Mouse (Mus musculus): ENCODE measurements around the gene Nrd1. TPM values are rescaled to one million over a fixed set of nuclear protein-coding genes. Genes with fewer than 3 reads are reported as not detected.

Nrd1 gene
- polyA plus RNA-seq, 1 experiment from 2014 or later, result 45.6 TPM

- no peak overlapping the region for H3K27ac ChIP-seq (ENCODE audit: low read depth, low read length)
- no peak overlapping the region for H3K9ac ChIP-seq (ENCODE audit: low read length)
- H3K4me1 ChIP-seq (ENCODE audit: control insufficient read depth, insufficient read depth, low read length), result no peaks in the 10 kb centered on the region
- no peak overlapping the region for H3K4me3 ChIP-seq (ENCODE audit: low read depth, low read length)
- H3K9me3 ChIP-seq (replicated peaks; ENCODE audit: control insufficient read depth, low read length), result no peaks in the 10 kb centered on the region
- peak; percentile 25 for DNase-seq (ENCODE audit: low spot score)
- H3K36me3 ChIP-seq (ENCODE audit: control insufficient read depth, insufficient read depth, low read length), result no peaks in the 10 kb centered on the region
- H3K27me3 ChIP-seq (replicated peaks; ENCODE audit: control insufficient read depth, insufficient read depth, low read length), result no peaks in the 10 kb centered on the region
- no peak for ATAC-seq
- 77% methylated on average over 8 of the region's 8 CpGs for WGBS
- no peak overlapping the region for H3K4me2 ChIP-seq (ENCODE audit: low read length)
Observed at GRCm38 (mm10) chr4:109091241-109091777, 90.9 kb downstream of the Nrd1 start.

- ATAC-seq (no peak), DNase-seq (ENCODE audit: low spot score) (no peak)
- Histone ChIP-seq H3K4me2 (ENCODE audit: low read length) (no peak overlapping the region), H3K4me1 (ENCODE audit: control insufficient read depth, insufficient read depth, low read length) (no peaks in the 10 kb centered on the region), H3K36me3 (ENCODE audit: control insufficient read depth, insufficient read depth, low read length) (peaks cover 3% of the 10 kb centered on the region; the same call in 1 of the 2 replicates), H3K4me3 (ENCODE audit: low read depth, low read length) (no peak overlapping the region), H3K27me3 (replicated peaks; ENCODE audit: control insufficient read depth, insufficient read depth, low read length) (no peaks in the 10 kb centered on the region), H3K27ac (ENCODE audit: low read depth, low read length) (no peak overlapping the region), H3K9ac (ENCODE audit: low read length) (no peak overlapping the region), H3K9me3 (replicated peaks; ENCODE audit: control insufficient read depth, low read length) (no peaks in the 10 kb centered on the region)
- 95% methylated on average over 5 of the region's 5 CpGs for WGBS
Observed at GRCm38 (mm10) chr4:109092344-109092743, 91.9 kb downstream of the Nrd1 start.

- no peak overlapping the region for H3K4me2 ChIP-seq (ENCODE audit: low read length)
- H3K4me3 ChIP-seq (ENCODE audit: low read depth, low read length), result no peak overlapping the region
- ATAC-seq, result no peak
- H3K36me3 ChIP-seq (ENCODE audit: control insufficient read depth, insufficient read depth, low read length), result peaks cover 3% of the 10 kb centered on the region; the same call in 1 of the 2 replicates
- WGBS, result 75% methylated on average over 2 of the region's 2 CpGs
- no peaks in the 10 kb centered on the region for H3K4me1 ChIP-seq (ENCODE audit: control insufficient read depth, insufficient read depth, low read length)
- H3K27me3 ChIP-seq (replicated peaks; ENCODE audit: control insufficient read depth, insufficient read depth, low read length), result no peaks in the 10 kb centered on the region
- H3K9ac ChIP-seq (ENCODE audit: low read length), result no peak overlapping the region
- DNase-seq (ENCODE audit: low spot score), result no peak
- no peaks in the 10 kb centered on the region for H3K9me3 ChIP-seq (replicated peaks; ENCODE audit: control insufficient read depth, low read length)
- H3K27ac ChIP-seq (ENCODE audit: low read depth, low read length), result no peak overlapping the region
Observed at GRCm38 (mm10) chr4:109094269-109094668, 93.8 kb downstream of the Nrd1 start.

DNA sequence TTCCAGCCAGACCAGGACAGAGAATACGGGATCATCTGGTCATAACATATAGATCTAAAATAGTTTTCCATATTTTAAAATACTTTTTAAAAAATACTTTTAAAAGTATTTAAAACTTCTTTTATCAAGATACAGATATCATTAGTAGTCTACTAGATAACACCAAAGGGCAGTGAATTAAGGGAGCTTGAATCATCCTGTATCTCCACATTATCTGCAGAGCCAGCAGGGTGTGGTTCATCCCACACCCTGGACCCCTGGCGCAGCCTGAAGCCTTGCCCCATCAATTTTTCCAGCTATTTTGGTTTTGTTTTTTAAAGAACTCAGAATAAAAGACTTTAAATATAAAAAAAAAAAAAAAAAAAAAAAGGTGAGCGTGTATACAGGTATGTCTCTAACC is 98.4 kb downstream of the Nrd1 start:
- H3K4me1 ChIP-seq (ENCODE audit: control insufficient read depth, insufficient read depth, low read length), result no peaks in the 10 kb centered on the region
- H3K9ac ChIP-seq (ENCODE audit: low read length), result no peak overlapping the region
- H3K9me3 ChIP-seq (replicated peaks; ENCODE audit: control insufficient read depth, low read length), result no peaks in the 10 kb centered on the region
- DNase-seq (ENCODE audit: low spot score), result no peak
- 96% methylated on average over 3 of the region's 3 CpGs for WGBS
- H3K4me3 ChIP-seq (ENCODE audit: low read depth, low read length), result no peak overlapping the region
- no peak overlapping the region for H3K27ac ChIP-seq (ENCODE audit: low read depth, low read length)
- H3K27me3 ChIP-seq (replicated peaks; ENCODE audit: control insufficient read depth, insufficient read depth, low read length), result no peaks in the 10 kb centered on the region
- peaks cover 9% of the 10 kb centered on the region for H3K36me3 ChIP-seq (ENCODE audit: control insufficient read depth, insufficient read depth, low read length)
- H3K4me2 ChIP-seq (ENCODE audit: low read length), result no peak overlapping the region
- ATAC-seq, result no peak

GRCm38 (mm10) chr4:109102574-109102973 is 102.1 kb downstream of the Nrd1 start:
- no peaks in the 10 kb centered on the region for H3K4me1 ChIP-seq (ENCODE audit: control insufficient read depth, insufficient read depth, low read length)
- H3K27ac ChIP-seq (ENCODE audit: low read depth, low read length), result no peak overlapping the region
- H3K4me2 ChIP-seq (ENCODE audit: low read length), result no peak overlapping the region
- H3K27me3 ChIP-seq (replicated peaks; ENCODE audit: control insufficient read depth, insufficient read depth, low read length), result no peaks in the 10 kb centered on the region
- ATAC-seq (no peak), DNase-seq (ENCODE audit: low spot score) (no peak)
- H3K4me3 ChIP-seq (ENCODE audit: low read depth, low read length), result no peak overlapping the region
- WGBS, result 82% methylated on average over 5 of the region's 5 CpGs
- H3K9ac ChIP-seq (ENCODE audit: low read length), result no peak overlapping the region
- peaks cover 6% of the 10 kb centered on the region; the same call in 1 of the 2 replicates for H3K36me3 ChIP-seq (ENCODE audit: control insufficient read depth, insufficient read depth, low read length)
- H3K9me3 ChIP-seq (replicated peaks; ENCODE audit: control insufficient read depth, low read length), result no peaks in the 10 kb centered on the region

- no peak overlapping the region for H3K27ac ChIP-seq (ENCODE audit: low read depth, low read length)
- ATAC-seq, result no peak
- WGBS, result 92% methylated on average over 9 of the region's 9 CpGs
- no peaks in the 10 kb centered on the region for H3K27me3 ChIP-seq (replicated peaks; ENCODE audit: control insufficient read depth, insufficient read depth, low read length)
- no peaks in the 10 kb centered on the region for H3K4me1 ChIP-seq (ENCODE audit: control insufficient read depth, insufficient read depth, low read length)
- no peak for DNase-seq (ENCODE audit: low spot score)
- H3K9me3 ChIP-seq (replicated peaks; ENCODE audit: control insufficient read depth, low read length), result no peaks in the 10 kb centered on the region
- peaks cover 6% of the 10 kb centered on the region; the same call in 1 of the 2 replicates for H3K36me3 ChIP-seq (ENCODE audit: control insufficient read depth, insufficient read depth, low read length)
- no peak overlapping the region for H3K9ac ChIP-seq (ENCODE audit: low read length)
- H3K4me2 ChIP-seq (ENCODE audit: low read length), result no peak overlapping the region
- H3K4me3 ChIP-seq (ENCODE audit: low read depth, low read length), result no peak overlapping the region
Observed at GRCm38 (mm10) chr4:109103145-109103883, 102.9 kb downstream of the Nrd1 start.

DNA sequence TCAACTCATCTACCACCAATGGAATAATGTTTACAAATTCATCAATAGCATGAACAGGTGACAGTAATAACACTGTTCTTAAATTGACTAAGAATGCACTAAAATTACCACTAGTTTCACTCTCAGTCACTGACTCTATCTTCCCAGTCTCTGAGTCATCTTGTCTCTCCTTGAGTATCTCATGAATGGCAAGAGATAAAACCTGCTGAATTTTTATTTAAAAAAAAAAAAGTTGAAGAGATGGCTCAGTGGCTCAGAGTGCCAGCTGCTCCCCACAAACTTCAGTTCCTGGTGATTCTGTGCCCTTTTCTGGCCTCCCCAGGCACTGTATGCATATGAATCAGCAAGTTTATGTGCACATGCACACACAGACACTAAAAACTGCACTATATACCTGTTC is 104.8 kb downstream of the Nrd1 start:
- H3K9ac ChIP-seq (ENCODE audit: low read length), result no peak overlapping the region
- no peak overlapping the region for H3K4me2 ChIP-seq (ENCODE audit: low read length)
- peaks cover 5% of the 10 kb centered on the region; the same call in 1 of the 2 replicates for H3K36me3 ChIP-seq (ENCODE audit: control insufficient read depth, insufficient read depth, low read length)
- H3K4me1 ChIP-seq (ENCODE audit: control insufficient read depth, insufficient read depth, low read length), result no peaks in the 10 kb centered on the region
- ATAC-seq (no peak), DNase-seq (ENCODE audit: low spot score) (no peak)
- H3K27ac ChIP-seq (ENCODE audit: low read depth, low read length), result no peak overlapping the region
- H3K9me3 ChIP-seq (replicated peaks; ENCODE audit: control insufficient read depth, low read length), result no peaks in the 10 kb centered on the region
- no peak overlapping the region for H3K4me3 ChIP-seq (ENCODE audit: low read depth, low read length)
- H3K27me3 ChIP-seq (replicated peaks; ENCODE audit: control insufficient read depth, insufficient read depth, low read length), result no peaks in the 10 kb centered on the region

DNA sequence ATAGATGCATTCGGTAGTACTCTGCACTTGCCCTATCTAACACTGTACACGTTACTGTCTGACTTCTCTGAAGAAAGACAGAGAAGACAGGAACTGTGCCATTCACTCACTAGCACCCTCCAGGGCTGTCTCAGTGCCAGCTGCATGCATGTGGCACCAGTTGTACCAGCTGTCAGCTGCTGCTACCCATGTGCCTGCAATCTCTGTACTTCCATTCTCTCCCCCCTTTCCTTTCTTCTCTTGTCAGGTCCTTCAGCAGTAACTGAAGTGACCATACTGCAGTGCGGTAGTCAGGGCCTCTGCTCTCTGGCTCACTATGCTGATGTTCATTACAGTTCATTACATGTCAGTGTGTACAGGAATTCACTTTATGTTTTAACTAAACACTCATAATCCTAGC is 105.6 kb downstream of the Nrd1 start:
- DNase-seq (ENCODE audit: low spot score) (peak; percentile 50), ATAC-seq (no peak)
- Histone ChIP-seq H3K36me3 (ENCODE audit: control insufficient read depth, insufficient read depth, low read length) (no peaks in the 10 kb centered on the region), H3K4me1 (ENCODE audit: control insufficient read depth, insufficient read depth, low read length) (no peaks in the 10 kb centered on the region), H3K4me3 (ENCODE audit: low read depth, low read length) (no peak overlapping the region), H3K4me2 (ENCODE audit: low read length) (no peak overlapping the region), H3K9me3 (replicated peaks; ENCODE audit: control insufficient read depth, low read length) (no peaks in the 10 kb centered on the region), H3K27me3 (replicated peaks; ENCODE audit: control insufficient read depth, insufficient read depth, low read length) (no peaks in the 10 kb centered on the region), H3K9ac (ENCODE audit: low read length) (no peak overlapping the region), H3K27ac (ENCODE audit: low read depth, low read length) (no peak overlapping the region)
- WGBS, result 68% methylated on average over 3 of the region's 3 CpGs

GRCm38 (mm10) chr4:109106594-109106993 is 106.1 kb downstream of the Nrd1 start:
- H3K9ac ChIP-seq (ENCODE audit: low read length), result no peak overlapping the region
- no peak overlapping the region for H3K4me3 ChIP-seq (ENCODE audit: low read depth, low read length)
- H3K36me3 ChIP-seq (ENCODE audit: control insufficient read depth, insufficient read depth, low read length), result no peaks in the 10 kb centered on the region
- no peaks in the 10 kb centered on the region for H3K27me3 ChIP-seq (replicated peaks; ENCODE audit: control insufficient read depth, insufficient read depth, low read length)
- no peak for ATAC-seq
- no peak for DNase-seq (ENCODE audit: low spot score)
- no peak overlapping the region for H3K4me2 ChIP-seq (ENCODE audit: low read length)
- H3K9me3 ChIP-seq (replicated peaks; ENCODE audit: control insufficient read depth, low read length), result no peaks in the 10 kb centered on the region
- H3K27ac ChIP-seq (ENCODE audit: low read depth, low read length), result no peak overlapping the region
- no peaks in the 10 kb centered on the region for H3K4me1 ChIP-seq (ENCODE audit: control insufficient read depth, insufficient read depth, low read length)

Measured in forebrain, embryonic 14.5 days (tissue).